ENCODE assay signal across 13 mouse cellular contexts in genomic region chr14:7901484-7902240, GRCm38 (mm10). TPM values are rescaled to one million over a fixed set of nuclear protein-coding genes. Genes with fewer than 3 reads are reported as not detected.
DNase-seq lines count a peak whose midpoint lies in the region; ATAC-seq lines count a peak whose summit lies in the region.
"Had no signal": no experiment of that assay in that cellular context is flagged by ENCODE, and none has a peak within 500 bp of the region (broad histone marks: within the 10 kb centered on the region; RNA-seq: fewer than 3 reads in every experiment).

No protein-coding gene starts in this region.

- 0 out of 2 replicates have a peak overlapping the region, but pooled peaks have one; percentile 8 for H3K27ac ChIP-seq in forebrain, embryonic 12.5 days
- no peak overlapping the region for H3K27ac ChIP-seq in forebrain, embryonic 14.5 days (ENCODE audit: low read depth, low read length)
- H3K27ac ChIP-seq in midbrain, embryonic 13.5 days: no peak overlapping the region
- H3K27ac ChIP-seq in midbrain, embryonic 11.5 days (ENCODE audit: low read depth, low read length): no peak overlapping the region

- H3K9ac ChIP-seq in forebrain, embryonic 12.5 days: no peak overlapping the region
- H3K9ac ChIP-seq in forebrain, embryonic 14.5 days (ENCODE audit: low read length): no peak overlapping the region
- H3K9ac ChIP-seq in midbrain, embryonic 13.5 days (replicated peaks): no peak overlapping the region
- no peak overlapping the region for H3K9ac ChIP-seq in midbrain, embryonic 11.5 days (ENCODE audit: low read length)
- H3K9ac ChIP-seq: liver, postnatal 0 days had no signal

- no peaks in the 10 kb centered on the region for H3K27me3 ChIP-seq in forebrain, embryonic 12.5 days
- H3K27me3 ChIP-seq in forebrain, embryonic 14.5 days (replicated peaks; ENCODE audit: control insufficient read depth, insufficient read depth, low read length): no peaks in the 10 kb centered on the region
- no peaks in the 10 kb centered on the region for H3K27me3 ChIP-seq in midbrain, embryonic 13.5 days
- no peaks in the 10 kb centered on the region for H3K27me3 ChIP-seq in midbrain, embryonic 11.5 days (ENCODE audit: control insufficient read depth, insufficient read depth, low read length)

- intact Hi-C loops in gastrocnemius, postnatal 14 days (cut with DNase I; ENCODE audit: low total_unique reads): loop anchor here (10.0 kb wide), 1 partner anchor 87 kb away; the partner anchor contains the start of gene Flnb

- 83% methylated on average over 12 of the region's 12 CpGs for WGBS in forebrain, embryonic 12.5 days
- 80% methylated on average over 12 of the region's 12 CpGs for WGBS in forebrain, embryonic 14.5 days
- 87% methylated on average over 12 of the region's 12 CpGs for WGBS in midbrain, embryonic 13.5 days
- WGBS in midbrain, embryonic 11.5 days: 86% methylated on average over 12 of the region's 12 CpGs

- no peak for DNase-seq in forebrain, embryonic 14.5 days (ENCODE audit: low spot score)
- DNase-seq in midbrain, embryonic 11.5 days (ENCODE audit: low spot score, missing footprints): no peak
- DNase-seq in kidney, postnatal 36 days: peak; percentile 24 to 31
- DNase-seq in retina, embryonic 14.5 days (ENCODE audit: low spot score): peak; percentile 6
- DNase-seq in urinary bladder, postnatal 25 days (ENCODE audit: low spot score): no peak
- DNase-seq in gastrocnemius, postnatal 14 days: no peak
- DNase-seq: liver, postnatal 0 days had no signal

- ATAC-seq in forebrain, embryonic 12.5 days (ENCODE audit: low FRiP score): 0 out of 2 replicates have a peak, but pooled peaks have one; percentile 27
- ATAC-seq in forebrain, embryonic 14.5 days: no peak
- ATAC-seq in midbrain, embryonic 13.5 days: 0 out of 2 replicates have a peak, but pooled peaks have one; percentile 34
- ATAC-seq in midbrain, embryonic 11.5 days (ENCODE audit: low FRiP score): no peak
- ATAC-seq: liver, postnatal 0 days had no signal

- no peaks in the 10 kb centered on the region for H3K4me1 ChIP-seq in forebrain, embryonic 12.5 days
- H3K4me1 ChIP-seq in forebrain, embryonic 14.5 days (ENCODE audit: control insufficient read depth, insufficient read depth, low read length): no peaks in the 10 kb centered on the region
- H3K4me1 ChIP-seq in midbrain, embryonic 13.5 days (replicated peaks): no peaks in the 10 kb centered on the region
- H3K4me1 ChIP-seq in midbrain, embryonic 11.5 days (ENCODE audit: control insufficient read depth, insufficient read depth, low read length): no peaks in the 10 kb centered on the region

- peaks cover 40% of the 10 kb centered on the region for H3K36me3 ChIP-seq in forebrain, embryonic 12.5 days (replicated peaks)
- peaks cover 58% of the 10 kb centered on the region for H3K36me3 ChIP-seq in forebrain, embryonic 14.5 days (ENCODE audit: control insufficient read depth, insufficient read depth, low read length)
- H3K36me3 ChIP-seq in midbrain, embryonic 13.5 days: peaks cover 55% of the 10 kb centered on the region
- H3K36me3 ChIP-seq in midbrain, embryonic 11.5 days (ENCODE audit: control insufficient read depth, insufficient read depth, low read length): 0 out of 2 replicates have a peak, but pooled peaks cover 3% of the 10 kb centered on the region

- H3K4me2 ChIP-seq in forebrain, embryonic 12.5 days: no peak overlapping the region
- H3K4me2 ChIP-seq in forebrain, embryonic 14.5 days (ENCODE audit: low read length): no peak overlapping the region
- H3K4me2 ChIP-seq in midbrain, embryonic 13.5 days (replicated peaks): no peak overlapping the region
- H3K4me2 ChIP-seq in midbrain, embryonic 11.5 days: no peak overlapping the region

- no peak overlapping the region for H3K4me3 ChIP-seq in forebrain, embryonic 12.5 days (replicated peaks)
- no peak overlapping the region for H3K4me3 ChIP-seq in forebrain, embryonic 14.5 days (ENCODE audit: low read depth, low read length)
- H3K4me3 ChIP-seq in midbrain, embryonic 13.5 days (replicated peaks): no peak overlapping the region
- no peak overlapping the region for H3K4me3 ChIP-seq in midbrain, embryonic 11.5 days (ENCODE audit: low read depth, low read length)

- H3K9me3 ChIP-seq in forebrain, embryonic 12.5 days: no peaks in the 10 kb centered on the region
- H3K9me3 ChIP-seq in forebrain, embryonic 14.5 days (replicated peaks; ENCODE audit: control insufficient read depth, low read length): no peaks in the 10 kb centered on the region
- no peaks in the 10 kb centered on the region for H3K9me3 ChIP-seq in midbrain, embryonic 13.5 days
- H3K9me3 ChIP-seq in midbrain, embryonic 11.5 days (ENCODE audit: control insufficient read depth, low read length): no peaks in the 10 kb centered on the region

RNA-seq across cellular contexts. Expression of gene Gm45521, which starts 55.4 kb away (rescaled TPM):
- 0.42 TPM in 1 of 2 replicates, not detected in the other for polyA plus RNA-seq in forebrain, embryonic 12.5 days (2016; fragmentation: Nextera tagmentation; extraction: Ambion mirVana)
- 0.28 TPM in 1 of 2 replicates, not detected in the other for polyA plus RNA-seq in forebrain, embryonic 14.5 days (2014; fragmentation: Nextera tagmentation; extraction: Ambion mirVana)
- polyA plus RNA-seq in midbrain, embryonic 13.5 days (2015; fragmentation: Nextera tagmentation; extraction: Ambion mirVana): 0.42 TPM in 1 of 2 replicates, not detected in the other
- 0.36 TPM in 1 of 2 replicates, not detected in the other for polyA plus RNA-seq in midbrain, embryonic 11.5 days (2014; fragmentation: Nextera tagmentation; extraction: Ambion mirVana)
- total RNA-seq in gastrocnemius, postnatal 14 days (2021): not detected
- total RNA-seq: megakaryocyte, adult 5-6 weeks; neutrophil, adult 5-6 weeks had no signal
- polyA plus RNA-seq: heart, postnatal 0 days; liver, postnatal 0 days; small intestine, adult 2 months had no signal

Comparison
In these comparisons a context has a peak if more than half of its experiments do, and no peak if none do; other contexts are left out.
1. ATAC-seq: peak in forebrain, embryonic 12.5 days (single experiment) and midbrain, embryonic 13.5 days (single experiment); none in forebrain, embryonic 14.5 days (single experiment) and midbrain, embryonic 11.5 days (single experiment).
2. DNase-seq: peak in kidney, postnatal 36 days (2 of 2) and retina, embryonic 14.5 days (single experiment); none in forebrain, embryonic 14.5 days (single experiment), midbrain, embryonic 11.5 days (single experiment), urinary bladder, postnatal 25 days (single experiment) and gastrocnemius, postnatal 14 days (single experiment).